8 mouse cellular contexts compared by ENCODE assay signal in genomic region chr7:79727091-79727490, GRCm38 (mm10). TPM values are rescaled to one million over a fixed set of nuclear protein-coding genes. Genes with fewer than 3 reads are reported as not detected.
DNase-seq lines count a peak whose midpoint lies in the region; ATAC-seq and TF ChIP-seq lines count a peak whose summit lies in the region.

No protein-coding gene starts in this region.

- no peak overlapping the region for H3K27ac ChIP-seq in stomach, postnatal 0 days (replicated peaks)

- H3K9me3 ChIP-seq in stomach, postnatal 0 days (ENCODE audit: control insufficient read depth, low read length), result no peaks in the 10 kb centered on the region

- TF ChIP-seq EP300 in stomach, postnatal 0 days (optimal IDR thresholded peaks at IDR 0.05), result no peak

- no peak overlapping the region for H3K4me3 ChIP-seq in lung, adult 2 months (replicated peaks; ENCODE audit: extremely low read depth, low read depth, low read length)
- H3K4me3 ChIP-seq in stomach, postnatal 0 days (ENCODE audit: low read depth, low read length), result no peak overlapping the region

- no peak overlapping the region for H3K9ac ChIP-seq in stomach, postnatal 0 days (ENCODE audit: low read length)

- ATAC-seq in stomach, postnatal 0 days (ENCODE audit: low FRiP score, low TSS enrichment), result peak; percentile 45; the same call in 1 of the 2 replicates

- no peak overlapping the region for H3K4me2 ChIP-seq in stomach, postnatal 0 days (replicated peaks; ENCODE audit: low read depth)

- H3K27me3 ChIP-seq in stomach, postnatal 0 days (ENCODE audit: control insufficient read depth, insufficient read depth, low read length), result no peaks in the 10 kb centered on the region; the same call in 1 of the 2 replicates

- TF ChIP-seq CTCF in lung, adult 2 months (IDR thresholded peaks at IDR 0.05; ENCODE audit: insufficient read depth, low read length), result peak; percentile 86
- TF ChIP-seq CTCF in stomach, postnatal 0 days (IDR thresholded peaks at IDR 0.05; ENCODE audit: low read depth), result peak; percentile 81

- TF ChIP-seq POLR2A in lung, adult 2 months (IDR thresholded peaks at IDR 0.05; ENCODE audit: borderline replicate concordance, extremely low read depth, low read depth, low read length), result no peak

- H3K36me3 ChIP-seq in stomach, postnatal 0 days (ENCODE audit: control insufficient read depth, insufficient read depth, low read length), result no peaks in the 10 kb centered on the region

- intact Hi-C loops in heart, postnatal 10 days (cut with DNase I), result loop anchor here (1.0 to 5.0 kb wide), 4 partner anchors 37 to 230 kb away; partner anchors contain the start of gene Ticrr

- WGBS in lung, adult 2 months, result 11% methylated on average over 2 of the region's 2 CpGs
- 10% methylated on average over 2 of the region's 2 CpGs for WGBS in stomach, postnatal 0 days

- DNase-seq in cerebellum, adult 18-20 months, result peak; percentile 31 to 38
- no peak for DNase-seq in cerebellum, adult 8-10 months
- peak; percentile 57 for DNase-seq in ovary, postnatal 36 days (ENCODE audit: low spot score)
- DNase-seq in ovary, postnatal 14 days (ENCODE audit: low spot score), result no peak
- peak; percentile 33 to 45 for DNase-seq in cerebellum, postnatal 36 days
- DNase-seq in heart, postnatal 10 days, result peak; percentile 68 to 78
- DNase-seq in lung, adult 2 months, result peak; percentile 38
- peak; percentile 64 for DNase-seq in stomach, postnatal 0 days (ENCODE audit: low spot score)

- H3K4me1 ChIP-seq in lung, adult 2 months (ENCODE audit: control insufficient read depth, insufficient read depth, low read length), result no peaks in the 10 kb centered on the region
- no peaks in the 10 kb centered on the region for H3K4me1 ChIP-seq in stomach, postnatal 0 days (replicated peaks; ENCODE audit: control insufficient read depth, insufficient read depth)

RNA-seq across cellular contexts. Expression of gene Plin1, which starts 5.6 kb away (rescaled TPM):
- 10 to 100 TPM; 24.0 to 76.0 TPM for total RNA-seq in heart, postnatal 10 days (2021)
- 48.1 and 83.8 TPM in 2 replicates for polyA plus RNA-seq in lung, adult 2 months (2012; rRNA removed)
- 0.07 TPM in 1 of 2 replicates, not detected in the other for polyA plus RNA-seq in stomach, postnatal 0 days (2015; fragmentation: Nextera tagmentation; extraction: Ambion mirVana)

RNA-seq across cellular contexts. Expression of gene Kif7, which starts 11.6 kb away (rescaled TPM):
- 1 to 10 TPM; 3.2 to 3.9 TPM for total RNA-seq in heart, postnatal 10 days (2021)
- polyA plus RNA-seq in lung, adult 2 months (2012; rRNA removed), result 3.5 and 3.8 TPM in 2 replicates
- polyA plus RNA-seq in stomach, postnatal 0 days (2015; fragmentation: Nextera tagmentation; extraction: Ambion mirVana), result 1.1 and 1.2 TPM in 2 replicates

RNA-seq across cellular contexts. Expression of gene Pex11a, which starts 15.8 kb away (rescaled TPM):
- total RNA-seq in heart, postnatal 10 days (2021), result 10 to 100 TPM; 13.3 to 16.5 TPM
- 17.9 and 18.6 TPM in 2 replicates for polyA plus RNA-seq in lung, adult 2 months (2012; rRNA removed)
- polyA plus RNA-seq in stomach, postnatal 0 days (2015; fragmentation: Nextera tagmentation; extraction: Ambion mirVana), result 10.3 and 11.5 TPM in 2 replicates

RNA-seq across cellular contexts. Expression of gene Wdr93, which starts 15.9 kb away (rescaled TPM):
- under 1 TPM; 0.14 to 0.15 TPM for total RNA-seq in heart, postnatal 10 days (2021)
- polyA plus RNA-seq in lung, adult 2 months (2012; rRNA removed), result 1.7 and 1.8 TPM in 2 replicates
- 0.04 TPM in 1 of 2 replicates, not detected in the other for polyA plus RNA-seq in stomach, postnatal 0 days (2015; fragmentation: Nextera tagmentation; extraction: Ambion mirVana)

Comparison
In these comparisons a context has a peak if more than half of its experiments do, and no peak if none do; other contexts are left out.
1. DNase-seq: peak in cerebellum, adult 18-20 months (2 of 2), ovary, postnatal 36 days (single experiment), cerebellum, postnatal 36 days (2 of 2), heart, postnatal 10 days (2 of 2), lung, adult 2 months (single experiment) and stomach, postnatal 0 days (single experiment); none in cerebellum, adult 8-10 months (single experiment) and ovary, postnatal 14 days (single experiment).
2. RNA of gene Plin1, which starts 5.6 kb away (polyA plus RNA-seq): 48.1 to 83.8 TPM in lung, adult 2 months; 0.07 TPM in stomach, postnatal 0 days; every median in the first group is over 10 times any median in the second.